Mouse (Mus musculus) ovary, postnatal 10 days (tissue): ENCODE results near the gene Dcx.

Source experiments
- DNase-seq: peaks from one replicate; pipeline ENCODE4 v3.0.0; 2022; ENCODE audit warnings: low spot score

Dcx gene

DNA sequence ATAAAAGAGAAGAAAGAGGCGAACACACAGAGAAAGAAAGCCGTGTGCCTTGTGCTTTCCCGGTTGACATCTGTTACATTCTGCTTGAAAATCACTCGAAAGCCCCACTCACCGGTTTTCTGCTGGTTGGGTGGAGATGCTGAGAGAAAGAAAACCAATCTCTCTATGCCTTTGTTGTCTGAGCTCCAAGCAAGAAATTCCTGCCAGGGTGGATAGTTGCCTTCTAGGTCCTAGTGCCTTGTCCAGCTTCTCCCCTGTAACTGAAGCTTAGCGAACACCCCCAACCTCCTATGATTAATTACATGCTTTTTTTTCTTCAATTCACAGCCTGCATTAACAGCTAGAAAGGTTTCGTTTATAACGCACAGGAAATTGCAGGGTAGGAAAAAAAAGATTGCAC is at the start of gene Dcx:
Dcx (minus strand) TSS at position 354 of the 400 bp plus-strand sequence.
- DNase-seq, result no peak

DNA sequence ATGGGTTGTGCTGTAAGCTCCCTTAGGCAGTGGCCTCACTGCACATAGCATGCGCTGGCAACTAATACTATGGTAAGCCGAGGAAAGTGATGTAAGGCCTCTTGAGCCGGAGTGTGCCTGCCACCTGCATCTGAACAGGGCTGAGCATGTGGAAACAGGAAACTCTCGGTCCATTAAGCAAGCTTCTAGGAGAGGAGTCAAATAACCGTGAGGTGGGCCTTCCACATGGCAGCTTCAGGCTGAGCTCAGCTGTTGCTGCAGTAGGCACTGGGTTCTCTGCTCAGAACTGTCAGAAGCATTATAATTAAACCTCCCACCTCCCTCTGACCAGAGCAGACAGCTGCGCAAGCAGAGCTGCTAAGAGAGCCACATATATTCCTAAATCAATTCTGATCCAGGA is 33.1 kb upstream of the Dcx start:
- no peak for DNase-seq

DNA sequence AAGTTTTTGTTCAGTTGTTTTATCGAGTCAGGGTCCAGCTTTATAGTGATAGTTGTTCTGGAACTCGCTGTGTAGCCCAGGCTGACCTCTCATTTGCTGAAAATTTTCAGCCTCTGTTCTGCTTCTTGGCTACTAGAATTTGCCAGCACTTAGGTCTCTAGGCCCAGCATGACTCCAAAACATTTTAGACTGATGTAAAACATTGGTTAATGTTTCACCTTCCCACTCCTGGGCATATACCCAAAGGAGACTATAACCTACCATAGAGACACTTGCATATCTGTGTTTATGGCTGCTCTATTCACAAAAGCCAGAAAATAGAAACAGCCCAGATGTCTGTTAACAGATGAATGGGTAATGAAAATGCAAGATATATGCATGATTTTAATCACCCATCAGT is 560 bp upstream of the Dcx start:
- DNase-seq, result no peak

DNA sequence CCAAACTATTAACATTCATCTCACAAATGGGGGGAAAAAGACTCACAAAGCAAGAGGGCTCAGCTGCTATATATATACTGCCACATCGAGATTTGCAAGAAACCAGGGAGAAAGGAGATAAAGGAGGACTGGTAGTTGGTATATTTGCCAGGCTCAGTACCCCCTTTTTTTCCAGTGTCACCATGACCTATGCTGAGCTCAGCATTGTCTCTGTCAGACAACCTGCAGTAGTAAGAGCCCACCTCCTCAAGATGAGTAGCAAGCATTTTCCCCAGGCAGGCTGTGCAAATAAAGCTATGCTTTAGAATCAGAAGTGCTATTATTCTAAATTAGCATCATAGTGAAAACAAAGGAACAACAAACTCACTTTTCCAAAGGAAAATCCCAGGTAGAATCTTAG is 581 bp downstream of the Dcx start:
- DNase-seq, result no peak

DNA sequence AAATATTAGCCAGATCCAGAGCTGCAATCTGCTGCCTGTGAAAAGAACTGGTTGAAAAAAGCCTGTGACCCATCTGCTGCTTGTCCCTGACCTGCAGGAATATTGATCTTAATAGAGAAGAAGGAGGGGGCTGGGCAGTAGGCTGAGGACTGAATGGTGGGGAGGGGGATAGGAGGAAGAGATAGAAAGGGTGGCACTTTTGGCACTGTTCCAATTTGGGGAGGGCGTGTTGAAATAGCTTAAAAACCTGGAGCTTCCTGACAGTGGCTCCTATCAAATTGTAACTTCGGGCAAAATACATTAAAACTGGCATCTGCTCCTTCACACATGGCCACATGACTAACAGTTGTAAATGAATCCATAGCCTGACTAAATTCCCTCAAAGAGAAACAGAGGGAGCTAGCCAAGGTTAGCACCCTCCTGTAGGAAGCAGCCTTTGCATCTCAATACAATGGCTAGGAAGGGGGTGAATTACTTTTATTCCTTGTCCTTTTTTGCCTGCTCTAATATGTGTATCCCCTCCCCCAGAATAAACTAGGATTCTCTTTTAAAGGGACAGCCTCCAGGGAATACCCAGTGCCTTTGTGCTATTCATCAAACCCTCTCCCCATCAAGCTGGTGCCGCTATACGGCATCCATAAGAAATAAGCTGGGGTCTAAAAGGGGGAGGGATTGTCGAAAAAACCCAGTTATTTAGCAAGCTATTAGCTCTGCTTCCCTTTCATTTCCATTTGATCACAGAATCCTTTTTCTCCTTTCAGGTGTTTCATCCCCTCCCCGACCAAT is 1.5 kb downstream of the Dcx start:
- no peak for DNase-seq

DNA sequence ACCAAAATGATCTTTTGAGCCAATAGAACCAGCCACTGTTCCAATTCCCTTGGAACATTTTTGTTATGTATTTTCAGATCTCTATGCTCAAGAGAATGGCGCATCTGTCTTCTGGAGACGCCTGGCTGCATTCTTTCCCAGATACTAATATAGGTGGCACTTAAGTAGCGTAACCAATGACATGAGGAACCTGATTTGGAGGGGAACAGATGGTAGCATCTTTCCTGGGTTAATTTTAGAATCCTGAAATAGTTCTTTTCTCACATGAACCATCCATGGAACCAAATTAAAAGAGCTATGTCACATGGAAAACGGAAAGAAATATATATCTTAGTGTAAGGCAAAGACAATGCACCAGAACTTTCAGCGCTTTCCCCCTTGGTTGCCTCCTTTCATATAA is 11.0 kb downstream of the Dcx start:
- no peak for DNase-seq

DNA sequence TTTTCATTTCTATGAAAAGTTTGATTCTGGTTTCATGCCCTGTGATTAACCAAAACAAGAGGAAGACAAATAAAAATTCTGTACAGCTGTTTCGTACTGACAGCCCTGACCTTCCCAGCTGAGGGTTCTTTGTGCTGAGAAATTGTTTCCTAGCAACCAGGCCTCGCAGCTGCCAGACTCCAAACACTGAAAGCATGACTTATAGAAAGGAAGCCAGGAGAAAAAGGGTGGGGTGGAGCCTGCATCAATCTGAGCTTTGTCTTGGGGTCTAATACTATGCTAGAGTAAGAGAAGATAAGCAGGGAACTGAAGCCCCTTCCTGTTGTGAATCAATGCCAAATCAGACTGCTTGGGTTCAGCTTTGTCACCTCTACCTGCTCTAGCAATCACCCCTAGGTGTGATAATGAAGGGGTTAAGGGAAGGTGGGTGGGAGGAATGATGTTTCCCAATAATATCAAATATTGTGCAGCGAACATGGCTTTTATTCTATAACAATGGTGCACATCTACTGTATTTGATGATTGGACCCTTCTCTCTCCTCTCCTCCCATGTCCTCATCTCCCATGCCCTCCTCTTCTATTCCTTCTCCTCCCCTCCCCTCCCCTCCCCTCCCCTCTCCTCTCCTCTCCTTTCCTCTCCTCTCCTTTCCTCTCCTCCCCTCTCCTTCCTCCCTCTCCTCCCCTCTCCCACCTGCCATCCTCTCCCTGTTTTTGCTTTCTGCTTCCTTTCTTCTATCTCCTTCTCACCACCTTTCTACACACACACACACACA is 26.2 kb downstream of the Dcx start:
- DNase-seq, result no peak

DNA sequence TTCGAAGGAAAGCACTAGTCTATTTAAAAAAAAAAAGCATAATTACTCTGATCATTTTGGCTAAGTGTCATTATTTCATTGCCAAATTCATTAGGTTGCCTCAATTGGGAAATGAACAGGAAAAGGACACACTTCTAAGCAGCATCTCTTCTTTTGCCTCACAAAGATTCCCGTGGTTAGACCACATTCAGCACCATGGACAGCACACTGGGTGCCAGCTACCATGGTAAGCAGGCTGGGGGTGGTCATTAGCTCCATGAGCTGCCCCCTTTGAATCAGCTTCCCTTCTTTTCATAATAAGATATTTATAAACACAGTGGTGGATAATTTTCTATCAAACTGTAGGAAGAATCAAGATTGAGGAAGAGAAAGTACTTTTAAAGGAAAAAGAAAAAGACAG is 28.4 kb downstream of the Dcx start:
- DNase-seq, result no peak

DNA sequence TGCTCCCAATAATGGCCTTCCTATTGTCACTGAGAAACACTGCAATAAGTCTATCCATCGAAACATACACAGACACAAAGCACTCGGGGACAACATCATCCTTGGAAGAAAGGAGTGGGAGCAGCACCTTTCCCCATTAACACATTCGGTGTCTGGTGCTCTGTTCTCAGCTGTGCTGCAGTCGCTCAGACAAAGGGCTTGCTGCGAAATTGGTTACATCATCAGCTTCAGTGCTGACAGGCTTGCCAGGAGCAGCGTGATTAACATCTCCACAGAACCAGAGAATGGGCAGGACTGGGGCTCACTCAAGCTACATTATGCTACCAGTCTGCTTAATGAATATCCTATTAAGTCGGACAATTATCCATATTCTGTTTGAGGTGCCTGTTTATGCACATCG is 30.8 kb downstream of the Dcx start:
- DNase-seq, result no peak

DNA sequence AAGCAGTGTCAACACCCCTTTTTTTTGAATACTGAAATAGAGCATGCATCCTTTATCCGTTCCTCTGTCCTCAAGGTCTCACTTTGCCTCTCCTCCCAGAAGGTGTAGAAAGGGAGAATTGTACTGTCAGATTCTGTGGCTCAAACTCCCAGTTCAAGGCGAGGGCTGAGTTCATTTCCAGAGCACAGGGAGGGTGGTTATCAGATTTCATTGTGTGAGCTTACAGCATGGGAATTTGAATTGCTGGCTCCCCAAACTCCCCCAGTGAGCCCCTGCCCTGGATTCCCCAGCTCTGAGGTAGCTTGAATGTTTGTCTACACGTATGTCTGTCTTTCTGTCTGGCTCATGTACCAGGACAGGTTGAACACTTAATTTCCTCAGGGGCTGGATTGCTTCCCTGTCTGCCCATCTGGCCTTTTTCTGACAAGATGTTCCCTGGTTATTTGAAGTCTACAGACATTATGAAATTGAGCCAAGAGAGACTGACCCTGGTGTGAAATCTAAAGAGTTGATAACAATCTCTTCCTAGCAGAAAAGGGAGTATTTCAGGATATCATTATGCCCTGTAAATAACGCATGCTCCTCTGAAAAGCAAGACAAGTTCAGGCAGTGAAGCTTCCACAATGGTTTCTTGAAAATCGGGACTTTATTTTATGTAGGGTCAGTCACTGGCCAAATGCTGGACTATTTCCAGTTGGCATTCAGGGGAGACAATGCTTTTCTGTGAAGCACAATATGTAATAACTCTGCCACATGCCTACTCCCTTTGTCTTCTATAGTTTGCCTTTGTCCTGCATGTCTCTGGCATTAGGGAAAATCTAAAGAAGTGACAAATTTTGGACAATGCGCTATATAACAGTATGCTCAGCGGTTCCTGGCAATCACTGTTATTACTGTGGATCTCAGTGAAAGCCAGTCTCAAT is 35.5 kb downstream of the Dcx start:
- DNase-seq, result no peak

DNA sequence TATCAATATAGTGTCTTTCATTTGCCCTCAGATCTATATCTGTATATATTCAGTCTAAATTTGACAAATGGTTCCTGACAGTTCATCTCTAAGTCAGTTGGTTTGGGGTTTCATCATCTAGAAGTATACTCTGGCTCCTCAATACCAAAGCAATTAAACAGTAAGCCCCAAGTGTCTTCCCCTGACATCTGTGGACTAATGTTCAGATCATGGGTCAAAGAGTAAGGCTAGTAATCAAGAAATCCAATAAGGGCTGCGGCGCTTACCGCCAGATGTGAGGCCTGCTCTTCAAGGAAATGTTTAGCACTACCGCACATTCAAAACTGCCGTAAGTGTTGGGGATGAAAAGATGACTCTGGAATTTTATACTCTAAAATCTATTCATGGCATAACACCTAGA is 36.2 kb downstream of the Dcx start:
- DNase-seq, result no peak

DNA sequence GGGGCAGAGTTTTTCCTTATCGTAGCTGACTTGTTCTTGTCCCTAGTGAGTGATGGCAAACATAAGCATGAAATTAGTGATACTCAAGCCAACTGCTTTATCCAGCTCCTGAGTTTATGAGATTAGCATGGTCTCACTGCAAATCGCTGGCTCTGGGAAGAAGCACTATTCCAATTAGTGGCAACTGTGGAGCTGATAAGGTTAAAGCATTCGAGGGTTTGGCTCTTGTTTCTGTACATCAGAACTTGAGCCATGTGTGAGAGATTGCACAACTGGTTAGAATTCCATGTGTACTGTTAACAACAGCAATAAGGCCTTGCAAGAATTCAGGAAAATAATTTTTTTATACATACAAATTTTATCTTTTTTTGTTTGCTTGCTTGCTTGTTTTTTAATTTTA is 39.9 kb downstream of the Dcx start:
- DNase-seq, result no peak

DNA sequence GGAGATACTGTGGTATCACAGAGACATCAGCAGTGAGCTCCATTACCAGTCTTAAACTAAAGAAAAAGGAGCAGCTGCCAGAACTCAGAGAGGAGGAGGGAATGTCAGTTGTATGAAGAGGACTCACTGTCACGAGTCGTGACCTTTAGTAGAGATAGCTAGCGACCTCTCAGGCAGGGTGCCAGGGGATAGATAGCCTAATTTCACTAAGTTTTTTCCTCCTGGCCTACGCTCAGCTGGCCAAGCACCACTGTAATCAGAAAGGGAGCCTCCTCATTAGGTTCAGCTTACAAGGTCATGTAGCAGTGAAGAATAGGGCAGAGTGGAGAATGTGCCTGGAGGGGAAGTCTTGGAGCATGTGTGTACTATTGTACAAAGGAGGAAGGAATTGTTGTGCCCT is 47.3 kb downstream of the Dcx start:
- no peak for DNase-seq

DNA sequence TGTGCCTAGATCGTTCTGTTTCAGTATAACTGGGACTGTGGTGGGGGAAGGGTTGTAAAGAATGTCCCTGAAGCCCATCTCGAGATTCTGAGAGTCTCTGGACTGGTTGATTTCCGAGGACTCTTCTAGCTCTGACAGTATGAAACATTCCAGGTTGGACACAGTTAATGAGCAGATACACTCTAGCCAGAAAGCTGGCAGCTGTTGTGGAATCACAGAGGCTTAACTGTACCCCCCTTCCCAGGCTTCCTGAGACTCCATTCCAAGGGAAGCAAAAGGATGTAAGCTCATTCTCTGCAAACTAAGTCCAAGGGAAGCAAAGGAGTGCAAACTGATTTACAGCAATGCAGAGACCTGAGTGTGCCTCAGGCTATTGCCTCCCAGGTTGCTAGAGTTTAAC is 48.2 kb downstream of the Dcx start:
- DNase-seq, result no peak

DNA sequence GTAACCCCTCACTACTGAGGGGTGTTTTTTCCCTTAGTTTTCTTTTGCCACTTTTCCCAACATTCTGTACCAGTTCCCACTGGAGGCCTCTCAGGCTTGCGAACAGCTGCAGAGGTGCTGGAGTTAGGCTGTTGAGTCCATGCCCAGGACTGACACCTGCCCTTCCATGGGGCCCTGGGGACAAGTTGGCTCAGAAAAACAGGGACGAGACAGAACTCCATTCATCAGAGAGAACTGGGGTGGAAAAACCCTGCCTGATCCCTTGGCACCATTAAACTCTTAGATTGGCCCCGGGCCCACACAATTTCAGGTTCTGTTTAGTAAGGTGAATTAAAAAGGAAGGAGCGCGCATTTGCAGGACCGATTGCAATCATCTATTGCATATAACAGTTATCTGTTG is 48.8 kb downstream of the Dcx start:
- DNase-seq, result no peak

DNA sequence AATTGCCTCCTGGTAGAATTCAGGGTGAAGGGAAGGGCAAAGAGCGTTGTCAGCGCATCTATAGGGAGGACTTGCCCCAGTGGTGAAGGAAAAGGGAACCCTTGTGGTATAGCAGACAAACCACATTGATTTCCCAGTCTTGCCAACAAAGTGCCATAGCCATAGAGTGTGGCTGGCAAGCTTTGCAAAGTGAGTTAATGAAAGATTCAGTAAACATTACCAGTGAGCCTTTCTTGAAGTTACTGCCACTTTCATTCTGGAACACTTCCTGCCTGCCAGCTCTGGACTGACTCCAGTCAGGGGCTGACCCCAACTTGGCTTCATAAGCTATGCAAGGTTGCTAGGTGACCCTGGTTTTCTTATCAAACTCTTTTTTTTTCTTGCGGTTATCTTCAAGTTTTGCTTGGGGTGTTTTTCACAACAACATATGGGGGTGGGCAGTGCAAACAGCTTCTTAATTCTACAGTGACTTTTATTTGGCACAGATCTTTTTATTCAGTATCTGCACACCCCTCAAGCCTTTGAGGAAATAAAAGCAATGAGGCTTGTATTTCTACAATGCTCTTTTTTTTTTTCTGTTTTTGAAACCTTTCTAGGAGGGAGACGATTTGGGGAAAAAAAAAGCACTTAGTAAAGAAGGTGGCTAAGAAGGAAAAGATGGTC is 51.2 kb downstream of the Dcx start:
- DNase-seq, result no peak

DNA sequence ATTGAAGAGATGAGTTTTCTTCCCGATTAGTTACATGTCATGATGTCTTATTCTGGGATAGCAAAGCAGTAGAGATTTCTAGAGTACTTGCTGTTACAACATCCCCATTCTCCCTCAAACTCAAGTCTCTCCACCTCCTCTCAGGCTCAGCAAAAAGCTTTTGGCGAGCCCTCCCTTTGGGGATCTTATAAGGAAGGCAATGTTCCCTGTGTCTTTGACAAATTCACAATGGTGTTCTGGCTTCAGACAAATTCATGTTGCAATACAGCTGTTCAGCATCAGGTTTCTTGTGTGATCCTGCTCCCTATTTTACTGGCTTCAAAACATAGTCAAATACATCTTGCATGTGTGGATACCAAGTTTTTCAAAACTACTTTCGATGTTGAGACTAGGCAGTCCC is 53.5 kb downstream of the Dcx start:
- DNase-seq, result no peak

DNA sequence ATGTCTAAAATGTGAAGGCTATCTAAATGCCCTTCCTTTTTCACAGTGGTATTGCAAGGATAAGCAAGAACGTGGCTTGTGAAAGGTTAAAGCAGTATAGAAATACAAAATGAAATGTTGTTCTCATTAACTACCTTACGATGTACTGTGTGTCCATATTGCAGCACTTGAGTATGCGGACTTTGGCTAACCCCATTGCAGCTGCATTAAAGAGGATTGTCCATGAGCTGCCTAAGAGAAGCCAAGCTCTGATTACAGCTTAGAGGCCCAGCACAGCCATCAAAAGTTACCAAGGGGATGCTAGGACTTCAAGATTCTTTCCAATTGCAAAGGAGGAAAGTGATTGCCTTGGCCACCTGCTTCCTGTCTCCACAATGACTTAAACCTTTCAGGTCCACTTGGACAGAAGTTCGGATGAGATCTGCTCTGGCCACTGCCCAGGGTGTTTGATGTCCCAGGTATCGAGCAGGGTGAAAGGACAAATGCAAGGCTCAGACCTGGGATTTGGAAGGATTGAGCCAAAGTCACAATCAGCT is 65.9 kb downstream of the Dcx start:
- DNase-seq, result no peak

DNA sequence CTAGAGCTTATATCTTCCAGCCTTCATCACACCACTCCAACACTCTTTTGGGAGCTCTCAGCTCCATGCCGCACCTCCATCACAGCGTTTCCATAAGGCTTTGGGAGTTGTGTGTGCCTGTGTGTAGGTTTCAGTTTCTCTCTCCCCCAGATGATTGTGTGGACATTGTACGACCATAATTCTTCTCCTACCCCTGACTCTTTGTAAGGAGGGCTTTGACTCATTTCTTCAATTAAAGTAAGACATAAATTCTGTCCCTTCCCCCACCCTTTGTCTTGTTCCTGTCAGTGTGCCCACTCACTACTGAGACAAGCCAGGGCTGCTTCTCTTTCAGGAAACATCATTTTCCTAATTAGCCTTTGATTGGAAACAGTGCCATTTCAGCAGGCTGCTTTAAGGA is 81.8 kb downstream of the Dcx start:
- DNase-seq, result no peak

DNA sequence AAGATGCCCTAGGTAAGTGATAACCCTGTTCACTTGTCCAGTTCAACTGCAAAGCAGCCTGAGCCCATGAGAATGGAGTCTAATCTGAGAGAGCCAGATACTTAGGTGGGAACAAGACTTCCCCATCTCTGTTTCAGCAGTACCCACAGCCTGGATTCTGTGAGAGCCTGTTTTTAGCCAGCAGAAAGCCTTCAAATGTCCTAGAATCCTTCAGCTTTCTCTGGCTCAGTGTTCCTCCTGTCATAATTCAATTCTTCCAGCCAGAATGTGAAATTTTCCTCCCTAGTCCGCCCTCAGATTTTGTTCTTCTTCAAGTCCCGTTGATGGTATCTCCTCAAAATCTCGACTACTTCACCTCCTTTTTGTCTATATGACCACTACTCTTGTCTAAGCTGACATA is 83.1 kb downstream of the Dcx start:
- DNase-seq, result no peak

DNA sequence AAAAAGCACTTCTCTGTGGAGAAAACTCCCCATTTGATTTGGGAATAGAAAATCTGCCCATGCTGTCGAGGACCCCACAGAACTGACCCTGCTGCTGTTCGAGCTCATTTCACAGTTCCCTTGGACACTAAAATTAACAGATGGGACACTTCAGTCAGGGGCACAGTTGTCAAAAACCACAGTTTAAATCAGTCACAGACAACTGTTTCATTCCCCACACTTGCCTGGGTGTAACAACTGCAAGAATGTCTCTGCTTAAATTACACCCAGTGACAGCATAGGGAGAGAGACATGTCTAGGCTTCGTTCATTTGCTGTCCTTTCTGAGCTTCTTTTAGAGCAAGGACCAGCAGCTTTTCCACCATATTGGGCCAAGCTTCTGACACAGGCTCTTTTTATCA is 86.5 kb downstream of the Dcx start:
- DNase-seq, result no peak

DNA sequence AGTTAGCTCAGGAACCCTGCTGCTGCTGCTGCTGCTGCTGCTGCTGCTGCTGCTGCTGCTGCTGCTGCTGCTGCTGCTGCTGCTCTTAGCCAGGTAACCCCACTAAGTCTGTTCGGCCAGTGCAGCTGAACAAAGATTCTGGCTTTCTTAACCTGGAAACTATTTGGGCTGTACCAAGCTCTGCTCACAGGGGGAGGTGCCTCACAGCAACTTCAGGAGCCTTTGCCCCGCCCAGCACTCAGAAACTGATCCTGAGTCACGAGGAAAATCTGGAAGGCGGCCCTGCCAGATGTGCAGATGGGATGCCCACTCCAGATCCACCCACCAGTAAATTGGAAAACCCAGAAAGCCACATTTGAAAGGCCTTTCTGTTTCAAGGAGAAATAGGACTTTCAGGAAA is 105.9 kb downstream of the Dcx start, which contains the start of gene Capn6:
Capn6 (minus strand) TSS at position 203 of the 400 bp plus-strand sequence.
- no peak for DNase-seq
